Mouse (Mus musculus): ENCODE results near the gene Dll1. TPM values are rescaled to one million over a fixed set of nuclear protein-coding genes. Genes with fewer than 3 reads are reported as not detected.

Dll1 gene
- total RNA-seq, 2 experiments from 2014 or later: 3.0 to 4.1 TPM

- intact Hi-C loops (cut with DNase I): loop anchor here (5.0 kb wide), 1 partner anchor 89 kb away; no protein-coding TSS in a partner anchor
- DNase-seq: peak; percentile 81
- no peak for TF ChIP-seq CTCF (IDR thresholded peaks at IDR 0.05)
- Histone ChIP-seq H3K27ac (peak overlapping the region; percentile 88), H3K4me3 (peak overlapping the region; percentile 85)
Measured at GRCm38 (mm10) chr17:15375701-15376493, 775 bp downstream of the Dll1 start.

DNA sequence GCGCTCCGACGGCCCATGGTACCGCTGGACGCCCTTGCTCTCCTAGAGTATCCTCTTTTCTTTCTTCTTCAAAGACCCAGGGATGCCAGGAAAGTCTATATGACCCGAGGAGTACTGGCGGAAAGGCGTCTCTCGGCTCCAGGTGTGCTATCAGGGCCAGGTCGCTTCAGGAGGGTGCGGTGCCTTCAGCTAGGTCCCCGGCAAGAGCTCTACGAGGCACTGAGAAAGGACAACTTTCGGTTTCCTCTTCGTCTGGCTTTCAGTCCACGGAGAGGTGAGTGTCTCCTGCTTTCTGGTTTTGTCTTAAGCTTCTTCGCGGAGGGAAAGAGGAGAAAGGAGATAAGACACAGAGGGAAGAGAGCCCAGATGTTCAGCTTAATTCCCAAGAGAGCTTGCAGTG lies 1.4 kb downstream of the Dll1 start:
- peak; percentile 32 for DNase-seq
- Histone ChIP-seq H3K4me3 (peak overlapping the region; percentile 85), H3K27ac (peak overlapping the region; percentile 88)
- TF ChIP-seq CTCF (IDR thresholded peaks at IDR 0.05): no peak
- intact Hi-C loops (cut with DNase I): loop anchor here (5.0 kb wide), 1 partner anchor 88 kb away; no protein-coding TSS in a partner anchor

DNA sequence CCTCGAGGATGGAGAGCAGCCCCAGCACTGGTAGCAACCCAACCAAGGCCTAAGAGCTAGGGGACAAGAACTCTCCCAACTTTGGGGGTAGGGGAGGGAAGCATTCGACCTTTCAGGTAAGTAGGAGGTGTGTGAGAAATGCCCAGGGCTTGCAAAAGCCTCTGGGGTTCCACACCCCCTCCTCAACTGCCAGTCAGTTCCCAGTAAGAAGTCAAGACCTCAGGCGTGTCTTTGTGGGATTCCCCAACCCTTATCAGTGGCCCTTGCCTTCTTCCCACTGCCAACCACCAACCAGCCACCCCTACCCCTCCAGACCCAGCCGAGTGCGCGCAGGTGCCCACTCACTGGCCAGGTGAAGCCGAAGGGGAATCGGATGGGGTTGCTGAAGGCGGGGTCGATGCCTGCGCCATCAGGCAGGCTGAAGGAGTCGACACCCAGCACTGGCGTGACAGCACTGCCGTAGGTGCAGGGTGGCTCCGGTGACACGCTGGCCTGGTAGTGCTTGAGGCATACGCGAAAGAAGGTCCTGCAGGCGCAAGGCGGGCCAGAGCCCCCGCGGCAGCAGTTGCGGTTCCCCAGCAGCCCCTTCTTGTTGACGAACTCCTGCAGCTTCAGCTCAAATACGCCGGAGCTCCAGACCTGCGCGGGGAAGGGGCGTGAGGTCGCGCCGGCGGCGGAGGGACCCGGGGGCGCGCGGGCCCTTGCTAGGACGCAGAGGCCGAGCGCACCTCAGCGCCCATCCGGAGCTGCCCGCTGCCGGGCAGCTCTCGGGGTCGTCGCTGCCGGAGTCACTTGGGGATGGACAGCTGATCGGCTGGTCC lies 2.1 kb downstream of the Dll1 start:
- intact Hi-C loops (cut with DNase I): loop anchor here (5.0 kb wide), 1 partner anchor 87 kb away; no protein-coding TSS in a partner anchor

DNA sequence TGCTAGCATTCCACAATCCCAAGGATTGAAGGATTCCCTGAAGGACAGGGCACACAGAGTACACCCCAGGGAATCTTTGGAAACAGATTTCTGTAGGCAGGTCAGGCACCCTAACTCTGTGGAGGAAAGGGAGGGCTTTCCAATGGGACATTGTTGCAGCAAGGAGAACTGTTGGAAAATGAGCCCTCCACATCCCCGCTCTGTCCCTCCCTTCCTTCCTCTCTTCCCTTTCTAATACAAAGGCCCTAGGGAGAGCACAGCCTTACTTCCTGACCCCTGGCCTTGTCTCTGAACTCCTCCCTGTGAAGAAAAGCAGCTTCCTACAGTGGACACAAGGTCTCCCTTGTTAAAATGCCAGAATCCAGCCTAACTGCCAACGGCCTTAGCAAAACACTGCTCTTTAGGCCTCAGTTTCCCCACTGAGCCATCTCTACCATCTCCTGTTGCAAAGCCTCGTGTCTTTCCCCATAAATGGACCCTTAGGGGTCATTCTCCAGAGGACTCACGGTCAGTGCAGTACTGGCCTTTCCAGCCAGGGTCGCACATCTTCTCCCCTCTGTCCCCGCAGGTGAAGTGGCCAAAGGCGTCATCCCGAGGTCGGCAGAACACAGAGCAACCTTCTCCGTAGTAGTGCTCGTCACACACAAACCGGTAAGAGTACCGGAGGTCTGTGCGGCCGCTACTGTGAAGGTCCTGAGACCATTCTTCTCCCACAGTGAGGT lies 3.6 kb downstream of the Dll1 start:
- intact Hi-C loops (cut with DNase I): no loop called here
- TF ChIP-seq CTCF (IDR thresholded peaks at IDR 0.05): no peak
- peak overlapping the region; percentile 85 for H3K4me3 ChIP-seq

More for the DNA sequence above, 2.1 kb downstream of the Dll1 start:
- Histone ChIP-seq H3K4me3 (peak overlapping the region; percentile 85), H3K27ac (peak overlapping the region; percentile 88)
- TF ChIP-seq CTCF (IDR thresholded peaks at IDR 0.05): no peak
- peak; percentile 60 for DNase-seq

DNA sequence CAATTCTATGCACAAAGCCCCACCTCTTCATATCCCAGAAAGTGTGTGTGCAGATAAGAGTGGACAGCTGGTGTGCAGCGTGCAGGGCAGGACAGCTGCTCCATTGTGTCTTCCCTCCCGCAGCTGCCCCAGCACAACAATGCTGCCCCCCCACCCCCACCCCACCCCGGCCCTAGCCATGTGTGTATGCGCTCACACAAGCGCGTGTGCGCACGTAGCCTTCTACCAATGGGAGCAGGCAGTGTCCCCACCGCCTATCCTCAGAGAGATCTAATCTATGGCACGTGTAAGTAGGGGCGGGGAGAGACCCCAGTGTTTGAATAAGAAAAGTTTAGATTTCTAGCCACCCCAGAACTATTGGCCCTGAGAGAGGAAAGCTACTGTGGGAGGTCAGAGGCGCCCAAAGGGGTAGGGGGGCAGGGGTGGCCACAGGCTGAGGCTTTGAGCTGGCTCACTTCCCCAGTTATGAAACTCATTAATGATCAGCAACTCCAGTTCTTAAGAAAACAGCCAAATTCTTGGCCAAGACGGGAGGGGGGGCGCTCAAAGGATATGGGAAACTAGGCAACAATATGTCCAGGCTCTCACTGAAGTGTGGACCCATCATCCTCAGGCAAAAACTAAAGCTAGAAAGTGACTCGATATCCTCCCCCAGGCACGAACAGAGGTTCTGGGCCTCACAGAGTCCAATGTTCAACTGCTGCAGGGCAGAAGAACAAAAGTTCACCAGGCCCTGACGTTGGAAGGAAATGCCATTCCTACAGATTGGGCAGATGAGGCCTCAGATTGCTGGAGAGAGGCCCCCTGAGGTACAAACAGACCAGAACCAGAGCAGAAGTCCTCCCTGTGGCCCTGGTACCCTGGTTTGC lies 4.5 kb downstream of the Dll1 start:
- no peak for DNase-seq
- no peak for TF ChIP-seq CTCF (IDR thresholded peaks at IDR 0.05)
- Histone ChIP-seq H3K4me3 (peak overlapping the region; percentile 85), H3K27ac (peak overlapping the region; percentile 88)
- intact Hi-C loops (cut with DNase I): no loop called here

More for the DNA sequence above, 3.6 kb downstream of the Dll1 start:
- no peak for DNase-seq
- H3K27ac ChIP-seq: peak overlapping the region; percentile 88

DNA sequence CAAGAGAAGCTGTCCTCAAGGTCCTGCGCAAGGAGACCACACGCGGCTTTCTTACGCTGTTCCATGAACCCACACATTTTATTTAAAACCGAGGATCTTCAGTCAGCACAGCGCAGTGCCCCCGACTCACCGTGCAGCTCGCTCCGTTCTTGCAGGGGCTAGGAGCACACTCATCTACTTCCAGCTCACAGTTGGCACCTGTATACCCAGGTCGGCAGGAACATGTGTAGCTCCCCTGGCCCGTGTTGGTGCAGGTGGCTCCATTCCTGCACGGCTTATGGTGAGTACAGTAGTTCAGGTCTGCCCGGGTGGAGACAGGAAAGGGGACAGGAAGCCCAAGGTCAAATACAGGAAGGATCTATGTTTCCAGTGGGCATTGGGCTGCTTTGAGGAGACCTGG lies 6.3 kb downstream of the Dll1 start:
- intact Hi-C loops (cut with DNase I): no loop called here
- DNase-seq: no peak
- H3K27ac ChIP-seq: no peak overlapping the region
- TF ChIP-seq CTCF (IDR thresholded peaks at IDR 0.05): no peak
- peak overlapping the region; percentile 11; the same call in 1 of the 2 replicates for H3K4me3 ChIP-seq

DNA sequence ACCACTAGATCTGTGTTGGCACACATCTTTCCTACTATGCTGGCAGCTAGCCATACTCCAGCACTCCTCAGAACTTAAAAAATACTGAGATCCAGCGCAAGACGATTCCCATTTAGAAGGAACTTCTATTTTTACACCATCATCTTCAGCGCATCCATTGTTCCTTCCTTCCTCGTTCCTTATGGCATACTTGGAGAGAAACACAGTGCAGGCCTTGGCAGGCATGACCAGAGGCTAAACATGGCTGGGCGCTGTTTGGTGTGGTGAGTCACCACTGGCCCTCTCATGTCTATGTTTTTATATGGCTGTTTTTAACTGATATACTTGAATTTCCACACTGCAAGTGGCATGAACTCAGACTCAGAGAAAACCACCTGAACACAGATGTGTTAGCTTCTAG lies 11.0 kb downstream of the Dll1 start:
- no peak for TF ChIP-seq CTCF (IDR thresholded peaks at IDR 0.05)
- peak; percentile 52 for DNase-seq
- Histone ChIP-seq H3K4me3 (no peak overlapping the region), H3K27ac (peak overlapping the region; percentile 20; the same call in 1 of the 2 replicates)
- intact Hi-C loops (cut with DNase I): no loop called here

GRCm38 (mm10) chr17:15363656-15364055 lies 13.0 kb downstream of the Dll1 start:
- H3K4me3 ChIP-seq: no peak overlapping the region
- intact Hi-C loops (cut with DNase I): no loop called here
- DNase-seq: no peak
- no peak overlapping the region for H3K27ac ChIP-seq
- TF ChIP-seq CTCF (IDR thresholded peaks at IDR 0.05): no peak

GRCm38 (mm10) chr17:15357071-15357470 lies 19.6 kb downstream of the Dll1 start:
- no peak for TF ChIP-seq CTCF (IDR thresholded peaks at IDR 0.05)

DNA sequence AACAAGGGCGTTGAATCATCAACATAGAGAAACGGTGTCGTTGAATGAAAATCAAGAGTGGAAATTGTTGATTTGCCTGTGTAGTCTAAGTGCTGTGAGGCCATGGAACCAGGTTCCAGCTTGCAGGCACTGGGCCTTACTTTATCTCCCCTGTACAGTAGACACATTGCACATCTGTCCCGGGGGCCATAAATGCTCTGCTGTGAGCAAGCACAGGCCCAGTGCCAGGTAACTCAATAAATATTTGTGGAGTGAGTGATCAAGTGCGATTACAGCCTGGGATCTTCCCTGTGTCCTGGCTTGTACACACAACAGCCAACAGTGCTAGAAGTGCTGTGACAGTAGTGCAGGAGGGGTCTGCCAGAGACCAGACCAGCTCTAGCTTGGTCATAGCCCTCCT lies 20.1 kb downstream of the Dll1 start:
- intact Hi-C loops (cut with DNase I): no loop called here
- DNase-seq: no peak
- TF ChIP-seq CTCF (IDR thresholded peaks at IDR 0.05): no peak
- H3K4me3 ChIP-seq: no peak overlapping the region
- H3K27ac ChIP-seq: no peak overlapping the region

More at GRCm38 (mm10) chr17:15357071-15357470, 19.6 kb downstream of the Dll1 start:
- Histone ChIP-seq H3K4me3 (no peak overlapping the region), H3K27ac (no peak overlapping the region)
- DNase-seq: no peak
- intact Hi-C loops (cut with DNase I): no loop called here

- DNase-seq: no peak
- intact Hi-C loops (cut with DNase I): no loop called here
- Histone ChIP-seq H3K4me3 (no peak overlapping the region), H3K27ac (no peak overlapping the region)
- TF ChIP-seq CTCF (IDR thresholded peaks at IDR 0.05): no peak
Measured at GRCm38 (mm10) chr17:15355072-15355471, 21.6 kb downstream of the Dll1 start.
